Comparison of ENCODE assay signal across 15 mouse cellular contexts in the genomic region with DNA sequence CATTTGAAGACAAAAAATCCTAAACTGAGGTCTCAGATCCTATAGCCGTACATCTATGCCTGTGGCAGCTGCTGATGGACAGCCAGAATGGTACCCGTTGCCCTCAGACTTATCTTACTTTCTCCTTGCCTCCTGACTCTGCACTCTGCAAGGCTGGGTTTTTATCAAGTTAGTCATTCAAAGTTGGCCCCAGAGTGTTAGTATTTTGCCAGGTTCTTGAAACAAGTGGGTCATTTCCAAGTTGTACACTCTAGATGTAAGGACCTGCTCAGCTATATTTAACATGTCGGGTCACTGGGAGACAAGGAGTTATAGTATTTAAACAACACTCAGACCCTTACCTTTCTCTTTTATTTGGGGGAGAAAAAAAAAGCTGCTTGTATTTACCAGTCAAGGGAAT.
DNase-seq lines count a peak whose midpoint lies in the region; ATAC-seq and TF ChIP-seq lines count a peak whose summit lies in the region.
"Had no signal": no experiment of that assay in that cellular context is flagged by ENCODE, and none has a peak within 500 bp of the region (broad histone marks: within the 10 kb centered on the region; RNA-seq: fewer than 3 reads in every experiment).

No protein-coding gene starts in this region.

- 44% methylated on average over 3 of the region's 3 CpGs for WGBS in heart, embryonic 15.5 days
- WGBS in lung, embryonic 16.5 days, result 48% methylated on average over 3 of the region's 3 CpGs
- WGBS in cerebellum, adult 2 months, result 80% methylated on average over 3 of the region's 3 CpGs

- no peaks in the 10 kb centered on the region; the same call in 1 of the 2 replicates for H3K27me3 ChIP-seq in heart, embryonic 15.5 days
- H3K27me3 ChIP-seq in lung, embryonic 16.5 days (ENCODE audit: control insufficient read depth, insufficient read depth, low read depth, low read length), result peaks cover 57% of the 10 kb centered on the region
- no peaks in the 10 kb centered on the region for H3K27me3 ChIP-seq in cerebellum, adult 2 months (ENCODE audit: control insufficient read depth, insufficient read depth, low read length)
- H3K27me3 ChIP-seq: hindbrain, embryonic 12.5 days; liver, embryonic 12.5 days; midbrain, embryonic 12.5 days had no signal

- peak; percentile 77 for ATAC-seq in heart, embryonic 15.5 days (replicated peaks; ENCODE audit: insufficient number of reproducible peaks, insufficient read depth, low FRiP score, low read depth)
- peak; percentile 76 for ATAC-seq in lung, embryonic 16.5 days (ENCODE audit: low read depth)
- ATAC-seq: liver, embryonic 12.5 days had no signal

- peak overlapping the region; percentile 7; the same call in 1 of the 2 replicates for H3K4me3 ChIP-seq in heart, embryonic 15.5 days
- H3K4me3 ChIP-seq in lung, embryonic 16.5 days (ENCODE audit: low read length), result no peak overlapping the region
- H3K4me3 ChIP-seq in cerebellum, adult 2 months (replicated peaks; ENCODE audit: insufficient read depth, low read depth, low read length), result no peak overlapping the region
- H3K4me3 ChIP-seq: hindbrain, embryonic 12.5 days; left cerebral cortex, adult 2 months; liver, embryonic 12.5 days; midbrain, embryonic 12.5 days had no signal

- TF ChIP-seq CTCF in cerebellum, adult 2 months (IDR thresholded peaks at IDR 0.05; ENCODE audit: borderline replicate concordance, insufficient read depth, low read depth, low read length), result no peak

- intact Hi-C loops in heart, postnatal 25 days (cut with DNase I), result no loop called here

- peak overlapping the region; percentile 45 for H3K4me2 ChIP-seq in heart, embryonic 15.5 days
- no peak overlapping the region for H3K4me2 ChIP-seq in lung, embryonic 16.5 days (ENCODE audit: low read depth, low read length)
- H3K4me2 ChIP-seq: hindbrain, embryonic 12.5 days; liver, embryonic 12.5 days; midbrain, embryonic 12.5 days had no signal

- DNase-seq in heart, adult 8-10 months (ENCODE audit: low spot score), result peak; percentile 60
- no peak for DNase-seq in heart, postnatal 25 days (ENCODE audit: low spot score)
- peak; percentile 21 for DNase-seq in skeletal muscle tissue, adult 2 months (ENCODE audit: low read depth, low spot score)
- no peak for DNase-seq in gastrocnemius, adult 8-10 months (ENCODE audit: low spot score in 2 of 2)
- no peak for DNase-seq in cerebellum, adult 2 months
- DNase-seq: adrenal gland, postnatal 25 days; cerebellum, adult 8-10 months; right cerebral cortex, postnatal 14 days; thymus, postnatal 36 days had no signal

- H3K27ac ChIP-seq in heart, embryonic 15.5 days, result peak overlapping the region; percentile 78
- no peak overlapping the region for H3K27ac ChIP-seq in lung, embryonic 16.5 days (ENCODE audit: low read length)
- no peak overlapping the region for H3K27ac ChIP-seq in cerebellum, adult 2 months (ENCODE audit: insufficient read depth, low read length)
- H3K27ac ChIP-seq: hindbrain, embryonic 12.5 days; left cerebral cortex, adult 2 months; liver, embryonic 12.5 days; midbrain, embryonic 12.5 days had no signal

- no peaks in the 10 kb centered on the region for H3K9me3 ChIP-seq in heart, embryonic 15.5 days (replicated peaks)
- H3K9me3 ChIP-seq in lung, embryonic 16.5 days (ENCODE audit: control insufficient read depth, low read length), result no peaks in the 10 kb centered on the region
- H3K9me3 ChIP-seq: hindbrain, embryonic 12.5 days; liver, embryonic 12.5 days; midbrain, embryonic 12.5 days had no signal

- peaks cover 21% of the 10 kb centered on the region for H3K4me1 ChIP-seq in heart, embryonic 15.5 days (replicated peaks)
- H3K4me1 ChIP-seq in lung, embryonic 16.5 days (replicated peaks; ENCODE audit: control insufficient read depth, insufficient read depth, low read length), result peaks cover 4% of the 10 kb centered on the region; the same call in 1 of the 2 replicates
- H3K4me1 ChIP-seq in cerebellum, adult 2 months (ENCODE audit: control insufficient read depth, insufficient read depth, low read length), result peaks cover 5% of the 10 kb centered on the region
- H3K4me1 ChIP-seq: hindbrain, embryonic 12.5 days; midbrain, embryonic 12.5 days had no signal

- no peak overlapping the region for H3K9ac ChIP-seq in heart, embryonic 15.5 days
- no peak overlapping the region for H3K9ac ChIP-seq in lung, embryonic 16.5 days (ENCODE audit: low read length)
- H3K9ac ChIP-seq: hindbrain, embryonic 12.5 days; liver, embryonic 12.5 days; midbrain, embryonic 12.5 days had no signal

- TF ChIP-seq POLR2A in cerebellum, adult 2 months (IDR thresholded peaks at IDR 0.05; ENCODE audit: borderline replicate concordance, insufficient read depth, low read length), result no peak

- no peaks in the 10 kb centered on the region for H3K36me3 ChIP-seq in heart, embryonic 15.5 days
- H3K36me3 ChIP-seq in lung, embryonic 16.5 days (ENCODE audit: control insufficient read depth, insufficient read depth, low read length), result no peaks in the 10 kb centered on the region
- H3K36me3 ChIP-seq: hindbrain, embryonic 12.5 days had no signal

Comparison
In these comparisons a context has a peak if more than half of its experiments do, and no peak if none do; other contexts are left out.
1. DNase-seq: peak in heart, adult 8-10 months (single experiment) and skeletal muscle tissue, adult 2 months (single experiment); none in heart, postnatal 25 days (single experiment), gastrocnemius, adult 8-10 months (0 of 2) and cerebellum, adult 2 months (0 of 2).